38 mouse cellular contexts compared by ENCODE assay signal in genomic region chr11:4577079-4577478, GRCm38 (mm10). TPM values are rescaled to one million over a fixed set of nuclear protein-coding genes. Genes with fewer than 3 reads are reported as not detected.
DNase-seq lines count a peak whose midpoint lies in the region; ATAC-seq lines count a peak whose summit lies in the region.
"Had no signal": no experiment of that assay in that cellular context is flagged by ENCODE, and none has a peak within 500 bp of the region (broad histone marks: within the 10 kb centered on the region; RNA-seq: fewer than 3 reads in every experiment).

No protein-coding gene starts in this region.

- H3K27me3 ChIP-seq in liver, embryonic 15.5 days: no peaks in the 10 kb centered on the region
- H3K27me3 ChIP-seq: forebrain, embryonic 12.5 days; hindbrain, embryonic 13.5 days had no signal

- no peaks in the 10 kb centered on the region for H3K9me3 ChIP-seq in liver, embryonic 15.5 days (replicated peaks)
- H3K9me3 ChIP-seq: forebrain, embryonic 12.5 days; hindbrain, embryonic 13.5 days had no signal

- H3K4me1 ChIP-seq in liver, embryonic 15.5 days (replicated peaks): peaks cover 66% of the 10 kb centered on the region

- ATAC-seq in erythroblast, adult 5-6 weeks (replicated peaks; ENCODE audit: low FRiP score, poor library complexity, severe bottlenecking): peak; percentile 83
- ATAC-seq in liver, embryonic 15.5 days (ENCODE audit: insufficient read depth): peak; percentile 74
- ATAC-seq in activated CD4-positive, CD25-positive, alpha-beta regulatory T cell, adult 4 months: no peak
- ATAC-seq: forebrain, postnatal 0 days; intestine, embryonic 16.5 days; midbrain, embryonic 16.5 days had no signal

- peak overlapping the region; percentile 92 for H3K27ac ChIP-seq in liver, embryonic 15.5 days (replicated peaks)
- H3K27ac ChIP-seq: forebrain, embryonic 12.5 days; hindbrain, embryonic 13.5 days had no signal

- DNase-seq in liver: peak; percentile 76
- DNase-seq in embryo, embryonic 10.5 days (ENCODE audit: low spot score): no peak
- DNase-seq in thymus, postnatal 10 days (ENCODE audit: low spot score in 2 of 2): no peak
- DNase-seq: adrenal gland, adult 8-10 months; B cell, adult 2 months; cerebellum, adult 8-10 months; cerebellum, postnatal 25 days; forebrain, postnatal 0 days; gastrocnemius, postnatal 14 days; heart, adult 11 months; heart, postnatal 4 days; kidney, postnatal 14 days; left cerebral cortex, postnatal 4 days; lung, embryonic 14.5 days; lung, postnatal 14 days; right cerebral cortex, postnatal 25 days; thymus, adult 18-20 months; thymus, postnatal 4 days had no signal

- peak overlapping the region; percentile 1; the same call in 1 of the 2 replicates for H3K4me3 ChIP-seq in liver, embryonic 15.5 days (replicated peaks)
- H3K4me3 ChIP-seq: forebrain, embryonic 12.5 days; hindbrain, embryonic 13.5 days had no signal

- H3K4me2 ChIP-seq in liver, embryonic 15.5 days: peak overlapping the region; percentile 43
- H3K4me2 ChIP-seq: forebrain, embryonic 12.5 days; heart, embryonic 11.5 days; hindbrain, embryonic 13.5 days; lung, embryonic 14.5 days; midbrain, embryonic 11.5 days had no signal

- H3K9ac ChIP-seq in liver, embryonic 15.5 days: no peak overlapping the region
- H3K9ac ChIP-seq: forebrain, embryonic 12.5 days; forebrain, postnatal 0 days; hindbrain, embryonic 13.5 days; lung, embryonic 14.5 days had no signal

- WGBS in liver, embryonic 15.5 days (ENCODE audit: insufficient replicate concordance): 14% methylated on average over 2 of the region's 2 CpGs

- 0 out of 2 replicates have a peak, but pooled peaks cover 2% of the 10 kb centered on the region for H3K36me3 ChIP-seq in liver, embryonic 15.5 days (replicated peaks)
- H3K36me3 ChIP-seq: forebrain, embryonic 12.5 days; hindbrain, embryonic 13.5 days had no signal

RNA-seq across cellular contexts. Expression of gene Mtmr3, which starts 17.6 kb away (rescaled TPM):
- 203 and 214 TPM in 2 replicates for total RNA-seq in erythroblast, adult 5-6 weeks (2015; ENCODE audit: low replicate concordance)
- 462 and 508 TPM in 2 replicates for total RNA-seq in erythroblast, adult 5-6 weeks (2017; ENCODE audit: low replicate concordance)
- polyA plus RNA-seq in liver, embryonic 15.5 days (2015; fragmentation: Nextera tagmentation; extraction: Ambion mirVana): 32.5 and 36.6 TPM in 2 replicates
- polyA plus RNA-seq in activated CD4-positive, CD25-positive, alpha-beta regulatory T cell, adult 4 months (2017; shearing (Covaris generic)): 10 to 100 TPM; 35.1 to 37.3 TPM

RNA-seq across cellular contexts. Expression of gene Gm11032, which starts 42.8 kb away (rescaled TPM):
- not detected in 2 replicates for total RNA-seq in erythroblast, adult 5-6 weeks (2015; ENCODE audit: low replicate concordance)
- not detected in 2 replicates for total RNA-seq in erythroblast, adult 5-6 weeks (2017; ENCODE audit: low replicate concordance)
- polyA plus RNA-seq in liver, embryonic 15.5 days (2015; fragmentation: Nextera tagmentation; extraction: Ambion mirVana): not detected in 2 replicates
- not detected for polyA plus RNA-seq in activated CD4-positive, CD25-positive, alpha-beta regulatory T cell, adult 4 months (2017; shearing (Covaris generic))
- total RNA-seq: adrenal gland, adult 8-10 months; adrenal gland, postnatal 4 days; forebrain, postnatal 0 days; gastrocnemius, postnatal 14 days; heart, postnatal 4 days; layer of hippocampus, adult 18-20 months; layer of hippocampus, postnatal 14 days; left cerebral cortex, adult 8-10 months; left cerebral cortex, postnatal 4 days; neutrophil, adult 5-6 weeks had no signal
- polyA plus RNA-seq: embryonic facial prominence, embryonic 11.5 days; forebrain, embryonic 12.5 days; forebrain, postnatal 0 days; heart, embryonic 11.5 days; heart, postnatal 0 days; hindbrain, embryonic 13.5 days; intestine, embryonic 16.5 days; kidney, embryonic 14.5 days; limb, embryonic 14.5 days; lung, embryonic 14.5 days; midbrain, embryonic 11.5 days; midbrain, embryonic 16.5 days; neural tube, embryonic 11.5 days; stomach, embryonic 16.5 days had no signal
